Mouse (Mus musculus) embryonic fibroblast, embryonic 13.5 days (primary cell): Measurements from ENCODE around the gene Rb1.

Source experiments
- CTCF ChIP-seq: IDR thresholded peaks from 2 replicates; pipeline ENCODE4 v1.5.1; 2011; ENCODE audit warnings: mild to moderate bottlenecking, control low read depth, low read length, moderate library complexity, borderline replicate concordance; ENCODE audit not compliant: insufficient read depth
- POLR2A ChIP-seq: IDR thresholded peaks from 2 replicates; pipeline ENCODE4 v1.6.1; 2011; ENCODE audit warnings: low read depth, mild to moderate bottlenecking, control low read depth, low read length, moderate library complexity

DNA sequence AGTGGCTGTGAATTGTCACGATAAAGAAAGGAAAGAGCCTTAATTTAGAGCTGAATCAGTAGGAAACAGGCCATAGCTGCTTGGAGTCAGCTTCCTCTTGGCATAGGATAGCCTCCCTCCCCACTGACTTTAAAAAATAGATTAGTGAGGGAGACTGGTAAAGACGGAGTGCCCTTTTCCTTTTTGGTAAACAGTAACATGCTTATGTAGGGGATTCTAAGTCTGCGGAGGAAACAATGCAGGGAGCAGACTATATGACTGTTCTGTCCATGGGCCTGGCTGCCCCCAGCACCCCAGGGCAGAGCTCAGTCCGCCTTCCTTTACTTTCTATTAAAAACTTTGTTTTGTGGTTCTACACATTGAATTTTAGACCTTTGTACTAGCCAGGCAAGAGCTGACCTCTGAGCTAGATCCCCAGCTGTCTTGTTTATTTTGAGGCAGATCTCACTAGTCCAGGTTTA is 146.4 kb downstream of the Rb1 start:
- TF ChIP-seq CTCF (no peak), POLR2A (no peak)
